Mouse (Mus musculus) bone marrow, adult 2 months (tissue): ENCODE data around the gene Efr3b. TPM values are rescaled to one million over a fixed set of nuclear protein-coding genes. Genes with fewer than 3 reads are reported as not detected.
"Not testable (repeated sequence)": the region's sequence is repeated elsewhere in the genome, so short reads cannot be mapped to it uniquely, and the experiment has no call there.

Experiments
- H3K27ac ChIP-seq: fragments of 200-500 bp; 2 replicates; pipeline ENCODE4 v1.5.1; 2012; ENCODE audit warnings: low read depth, mild to moderate bottlenecking, control low read depth, inconsistent platforms, low read length; ENCODE audit not compliant: control insufficient read depth, poor library complexity, insufficient read depth
- H3K4me1 ChIP-seq: fragments of 200-500 bp; 2 replicates; pipeline ENCODE4 v1.6.1; 2011; ENCODE audit warnings: low read length; ENCODE audit not compliant: control insufficient read depth, insufficient read depth
- H3K4me3 ChIP-seq: fragments of 200-500 bp; replicated peaks from 2 replicates; pipeline ENCODE3; 2011; ENCODE audit warnings: mild to moderate bottlenecking, low read depth, low read length, control low read depth; ENCODE audit not compliant: control insufficient read depth
- CTCF ChIP-seq: fragments of 200-500 bp; IDR thresholded peaks from 2 replicates; pipeline ENCODE4 v1.5.1; 2011; ENCODE audit warnings: low read length, control low read depth; ENCODE audit not compliant: control insufficient read depth, insufficient read depth
- POLR2A ChIP-seq: fragments of 200-500 bp; IDR thresholded peaks from 2 replicates; pipeline ENCODE4 v1.6.1; 2011; ENCODE audit warnings: low read depth, mild to moderate bottlenecking, control low read depth, low read length, borderline replicate concordance; ENCODE audit not compliant: control insufficient read depth
- WGBS: fragments of 180-500 bp; shearing (Covaris S2); methylation state at CpG from one replicate; pipeline ENCODE4 v1.1.7; 2018; 5-methylcytosine and 5-hydroxymethylcytosine counted together
- polyA plus RNA-seq: library from polyadenylated mRNA; stranded (reverse); fragments of >200 nt; gene quantifications from 2 replicates; pipeline ENCODE4 v1.2.4, GENCODE M21; 2011; ENCODE audit warnings: low replicate concordance; ENCODE audit not compliant: missing spikeins, insufficient read depth, insufficient read length

Efr3b gene
- polyA plus RNA-seq, 1 experiment: 0.25 TPM

DNA sequence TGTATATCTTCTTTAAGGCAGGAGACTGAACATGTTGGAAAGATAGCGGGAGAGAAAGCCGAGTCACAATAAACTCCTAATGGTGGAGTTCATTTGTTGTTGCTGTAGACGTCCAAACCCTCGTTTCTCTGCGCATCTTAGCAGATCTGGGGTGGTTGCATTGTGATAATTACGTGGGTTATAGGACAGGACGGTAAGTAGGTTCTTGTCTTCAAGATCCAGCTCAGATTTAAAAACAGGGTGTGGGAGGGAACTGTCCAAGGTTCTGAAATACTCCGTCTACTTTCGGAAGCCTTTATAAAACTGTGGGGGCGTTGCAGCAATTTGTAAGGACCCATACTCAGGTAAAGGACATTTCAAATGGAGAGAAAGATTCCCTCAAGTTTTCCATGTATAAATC, 83.3 kb downstream of the Efr3b start:
- 32% methylated on average over 10 of the region's 10 CpGs for WGBS
- TF ChIP-seq CTCF (no peak), POLR2A (no peak)
- H3K4me3 ChIP-seq: no peak overlapping the region

DNA sequence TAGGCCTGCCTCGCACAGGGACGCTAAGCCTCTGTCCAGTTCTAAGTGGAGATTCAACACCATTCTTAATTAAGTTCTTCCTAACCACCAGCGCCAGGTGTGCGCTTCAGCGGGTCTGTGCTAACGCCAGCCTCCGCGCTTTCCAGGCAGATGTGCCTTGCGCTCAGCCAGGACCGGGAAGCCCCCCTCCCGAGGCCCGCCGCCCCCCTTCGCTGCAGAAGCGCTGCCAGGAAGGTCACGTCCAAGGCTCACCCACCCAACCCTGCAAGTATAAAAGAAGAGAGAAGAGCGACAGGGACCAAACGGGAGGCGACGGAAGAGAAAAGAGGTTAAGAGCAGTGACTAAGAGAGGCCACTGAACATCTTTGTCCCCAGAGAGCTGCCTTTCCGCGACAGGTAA, 84.1 kb downstream of the Efr3b start, which contains the start of gene Pomc:
TSS of gene Pomc (plus strand) at position 301 of the 400 bp plus-strand sequence.
- WGBS: 33% methylated on average over 22 of the region's 22 CpGs
- Histone ChIP-seq H3K4me1 (no peaks in the 10 kb centered on the region; the same call in 1 of the 2 replicates), H3K27ac (no peak within 1 kb of the TSS), H3K4me3 (no peak within 1 kb of the TSS)
- no peak for TF ChIP-seq POLR2A
- TF ChIP-seq CTCF: no peak

More for the DNA sequence above, 83.3 kb downstream of the Efr3b start:
- Histone ChIP-seq H3K4me1 (no peaks in the 10 kb centered on the region; the same call in 1 of the 2 replicates), H3K27ac (no peak overlapping the region)

DNA sequence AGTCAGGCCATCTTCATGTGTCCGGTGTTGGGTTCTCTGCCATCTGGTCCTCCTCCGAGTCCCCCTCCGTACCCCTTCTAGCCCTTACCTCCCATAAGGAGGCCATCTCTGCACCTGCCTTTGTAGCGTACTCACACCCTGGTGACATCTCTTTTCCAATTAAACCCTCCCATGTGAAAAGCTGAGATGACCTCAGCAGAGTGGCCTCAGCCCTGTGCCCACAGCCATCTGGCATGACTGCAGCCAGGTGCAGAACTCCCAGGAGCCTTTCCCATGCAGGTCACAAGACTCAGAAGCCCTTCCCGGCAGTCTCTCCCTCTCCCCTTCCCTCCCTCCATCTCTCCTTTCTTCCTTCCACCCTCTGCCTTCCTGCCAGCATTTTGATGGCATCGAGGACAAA, 91.2 kb downstream of the Efr3b start:
- 68% methylated on average over 6 of the region's 6 CpGs for WGBS
- Histone ChIP-seq H3K4me3 (no peak overlapping the region), H3K4me1 (no peaks in the 10 kb centered on the region), H3K27ac (no peak overlapping the region)
- no peak for TF ChIP-seq CTCF
- no peak for TF ChIP-seq POLR2A

DNA sequence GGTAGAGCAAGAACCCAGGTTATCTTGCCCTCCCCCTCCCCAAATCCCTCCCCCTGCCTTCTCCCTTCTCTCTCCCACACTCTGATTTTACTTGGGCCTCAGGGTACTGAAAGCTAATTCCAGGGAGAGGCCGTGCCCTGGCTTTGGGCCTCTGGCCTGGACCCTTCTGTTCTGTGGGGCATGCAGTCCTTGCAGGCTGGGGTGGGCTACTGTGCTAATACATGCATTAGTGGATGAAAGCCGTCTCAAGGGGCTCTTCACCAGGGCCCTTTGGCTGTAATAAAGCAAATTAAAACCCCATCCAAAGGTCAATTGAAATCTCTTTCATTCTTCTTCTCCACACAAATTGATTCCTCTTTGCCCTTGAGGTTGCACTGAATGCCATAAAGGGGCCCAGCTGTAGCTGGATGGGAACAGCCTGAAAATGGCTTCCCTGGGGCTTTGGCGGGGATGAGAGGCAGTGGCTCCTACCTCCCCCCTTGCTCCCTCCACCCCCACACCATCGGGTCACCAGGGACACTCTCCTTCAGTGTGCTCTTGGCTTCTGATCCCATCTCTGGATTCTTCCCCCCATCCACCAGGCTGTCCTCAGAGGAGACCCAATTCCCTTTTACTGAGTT, 94.2 kb downstream of the Efr3b start:
- Histone ChIP-seq H3K4me1 (no peaks in the 10 kb centered on the region), H3K27ac (no peak overlapping the region), H3K4me3 (no peak overlapping the region)
- TF ChIP-seq POLR2A (no peak), CTCF (no peak)
- 74% methylated on average over 4 of the region's 4 CpGs for WGBS

DNA sequence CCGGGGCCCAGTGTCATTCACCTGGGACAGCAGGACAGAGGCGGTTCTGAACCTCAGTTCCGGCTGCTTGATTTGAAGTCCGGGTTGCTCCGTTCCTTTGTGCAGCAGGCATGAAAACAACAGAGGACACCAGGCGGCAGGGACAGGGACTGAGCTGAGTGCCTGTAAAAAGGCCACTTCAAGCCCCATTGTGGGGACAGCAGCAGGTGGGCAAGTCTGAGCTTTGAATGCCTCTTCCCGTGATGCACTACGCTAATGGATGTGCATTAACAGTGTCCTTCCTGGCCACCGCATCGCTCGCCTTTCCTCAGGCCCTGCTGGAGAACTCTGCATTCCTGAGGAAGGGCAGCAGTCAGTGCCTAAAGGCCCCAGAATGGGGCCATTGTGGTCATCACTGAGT, 96.7 kb downstream of the Efr3b start:
- WGBS: 72% methylated on average over 11 of the region's 11 CpGs
- no peak overlapping the region for H3K27ac ChIP-seq
- no peak overlapping the region for H3K4me3 ChIP-seq
- no peaks in the 10 kb centered on the region for H3K4me1 ChIP-seq
- TF ChIP-seq CTCF: no peak
- no peak for TF ChIP-seq POLR2A

DNA sequence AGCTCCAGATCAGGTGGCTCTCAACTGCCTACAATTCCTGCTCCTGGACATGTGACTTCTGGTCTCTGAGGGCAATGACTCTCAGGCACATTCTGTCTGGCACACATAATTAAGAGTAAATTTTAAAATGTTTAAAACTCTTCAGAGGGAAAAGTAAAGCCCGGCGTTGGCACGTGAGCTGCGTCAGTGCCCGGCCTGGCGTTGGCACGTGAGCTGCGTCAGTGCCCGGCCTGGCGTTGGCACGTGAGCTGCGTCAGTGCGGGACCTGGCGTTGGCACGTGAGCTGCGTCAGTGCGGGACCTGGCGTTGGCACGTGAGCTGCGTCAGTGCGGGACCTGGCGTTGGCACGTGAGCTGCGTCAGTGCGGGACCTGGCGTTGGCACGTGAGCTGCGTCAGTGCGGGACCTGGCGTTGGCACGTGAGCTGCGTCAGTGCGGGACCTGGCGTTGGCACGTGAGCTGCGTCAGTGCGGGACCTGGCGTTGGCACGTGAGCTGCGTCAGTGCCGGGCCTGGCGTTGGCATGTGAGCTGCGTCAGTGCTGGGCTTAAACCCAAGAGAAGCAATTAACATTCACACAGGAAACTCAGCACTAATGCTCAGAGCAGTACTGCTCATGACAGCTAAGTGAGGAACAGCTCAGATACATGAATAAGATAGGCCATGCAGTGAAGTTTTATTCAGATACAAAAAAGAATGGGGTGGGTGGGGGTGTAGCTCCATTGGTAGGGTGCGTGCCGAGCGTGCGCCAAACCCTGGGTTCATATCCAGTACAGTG, 108.4 kb downstream of the Efr3b start:
- not testable (repeated sequence) for H3K27ac ChIP-seq, H3K4me1 ChIP-seq, H3K4me3 ChIP-seq
- 90% methylated on average over 39 of the region's 47 CpGs for WGBS

DNA sequence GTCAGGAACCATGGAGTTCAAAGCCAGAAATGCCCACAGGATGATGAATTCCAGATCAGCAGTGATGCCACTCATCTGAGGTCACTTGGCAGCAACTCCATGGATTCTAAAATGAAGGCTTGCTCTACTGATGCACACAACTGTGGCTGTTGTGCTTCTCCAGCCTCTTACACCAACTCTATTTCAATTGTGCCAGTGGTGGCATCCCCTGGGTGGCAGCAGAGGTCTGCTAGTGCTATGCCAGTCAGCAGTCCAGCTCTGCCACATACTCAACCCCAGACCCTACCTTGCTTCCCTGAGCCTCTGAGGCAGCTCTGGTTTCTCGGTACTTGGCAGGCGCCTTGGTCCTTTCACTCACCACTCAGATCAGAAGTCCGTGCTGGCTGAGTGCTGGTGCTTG, 109.9 kb downstream of the Efr3b start:
- no peaks in the 10 kb centered on the region for H3K4me1 ChIP-seq
- no peak overlapping the region for H3K27ac ChIP-seq
- TF ChIP-seq CTCF (no peak), POLR2A (no peak)
- H3K4me3 ChIP-seq: no peak overlapping the region
- 65% methylated on average over 3 of the region's 3 CpGs for WGBS

DNA sequence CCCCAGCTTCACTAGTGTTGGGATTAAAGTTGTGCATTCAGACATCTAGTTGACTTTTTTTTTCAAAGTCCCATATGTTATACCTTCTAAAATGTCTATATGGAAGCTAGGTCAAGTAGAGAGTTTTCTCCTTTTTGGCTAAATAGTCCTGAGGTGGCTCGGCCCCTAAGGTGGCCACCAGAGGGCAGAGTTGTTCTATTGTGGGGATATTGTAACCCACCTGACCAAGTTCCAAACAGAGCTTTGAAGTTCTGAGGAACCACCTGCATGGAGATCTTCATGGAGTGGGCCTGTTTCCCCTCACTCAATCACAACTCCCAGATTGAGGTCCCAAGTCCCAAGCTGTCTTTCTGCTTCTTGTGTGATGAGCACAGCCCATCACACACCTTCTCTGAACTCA, 112.6 kb downstream of the Efr3b start:
- Histone ChIP-seq H3K4me1 (no peaks in the 10 kb centered on the region), H3K27ac (no peak overlapping the region), H3K4me3 (no peak overlapping the region)
- 2% methylated on average over 1 of the region's 1 CpGs for WGBS
- TF ChIP-seq POLR2A (no peak), CTCF (peak; percentile 63)
